In the genomic region with DNA sequence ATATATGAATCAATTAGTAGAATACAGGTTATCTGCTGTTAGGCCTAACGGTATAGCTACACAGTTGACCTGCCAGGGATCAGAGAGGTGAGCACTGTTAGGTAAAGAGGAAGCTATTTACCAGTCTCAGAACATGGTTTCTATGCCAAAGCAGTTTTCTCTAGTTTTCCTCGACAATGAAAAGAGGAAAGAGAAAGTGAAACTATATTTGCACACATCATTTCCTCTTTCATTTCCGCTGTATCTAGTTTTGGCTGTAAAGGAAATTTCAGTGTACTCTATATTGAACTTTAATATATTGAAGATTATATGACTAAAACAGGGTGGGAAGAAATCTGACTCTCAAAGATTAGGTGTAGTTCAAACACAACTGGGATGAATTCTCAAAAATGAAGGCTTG, we compare ENCODE assay signal across 15 mouse cellular contexts.
DNase-seq lines count a peak whose midpoint lies in the region; ATAC-seq and TF ChIP-seq lines count a peak whose summit lies in the region.
"Had no signal": no experiment of that assay in that cellular context is flagged by ENCODE, and none has a peak within 500 bp of the region (broad histone marks: within the 10 kb centered on the region; RNA-seq: fewer than 3 reads in every experiment).

No protein-coding gene starts in this region.

- no peaks in the 10 kb centered on the region for H3K27me3 ChIP-seq in embryonic facial prominence, embryonic 10.5 days (replicated peaks; ENCODE audit: low read depth, poor library complexity, severe bottlenecking)
- H3K27me3 ChIP-seq: embryonic facial prominence, embryonic 13.5 days; forebrain, embryonic 13.5 days had no signal

- DNase-seq in heart, adult 8-10 months (ENCODE audit: low spot score), result peak; percentile 12
- DNase-seq in heart, adult 9 months (ENCODE audit: low spot score in 2 of 2), result no peak
- DNase-seq in A20 (ENCODE audit: low read depth, low spot score), result peak; percentile 49
- no peak for DNase-seq in embryonic facial prominence, embryonic 10.5 days (ENCODE audit: low spot score)
- DNase-seq in cerebellum, postnatal 25 days, result no peak
- no peak for DNase-seq in retina, postnatal 1 day
- DNase-seq: cerebellum, adult 2 months; heart, postnatal 36 days; kidney, adult 18-20 months; midbrain, embryonic 14.5 days had no signal

- 94% methylated on average over 3 of the region's 3 CpGs for WGBS in embryonic facial prominence, embryonic 10.5 days

- H3K4me1 ChIP-seq in bone marrow macrophage, adult 2 months (ENCODE audit: control insufficient read depth, insufficient read depth, low read length), result 0 out of 2 replicates have a peak, but pooled peaks cover 2% of the 10 kb centered on the region
- H3K4me1 ChIP-seq in embryonic facial prominence, embryonic 10.5 days, result no peaks in the 10 kb centered on the region
- H3K4me1 ChIP-seq: embryonic facial prominence, embryonic 13.5 days had no signal

- ATAC-seq in megakaryocyte progenitor cell, adult 5-6 weeks (replicated peaks; ENCODE audit: poor library complexity), result peak; percentile 75
- ATAC-seq: forebrain, embryonic 13.5 days had no signal

- H3K9me3 ChIP-seq in embryonic facial prominence, embryonic 10.5 days, result no peaks in the 10 kb centered on the region
- H3K9me3 ChIP-seq: embryonic facial prominence, embryonic 13.5 days; forebrain, embryonic 13.5 days had no signal

- H3K4me3 ChIP-seq in bone marrow macrophage, adult 2 months (ENCODE audit: insufficient read depth, low read length), result no peak overlapping the region
- H3K4me3 ChIP-seq in embryonic facial prominence, embryonic 10.5 days, result no peak overlapping the region
- H3K4me3 ChIP-seq: embryonic facial prominence, embryonic 13.5 days; forebrain, embryonic 13.5 days had no signal

- peak overlapping the region; percentile 46 for H3K27ac ChIP-seq in bone marrow macrophage, adult 2 months (ENCODE audit: insufficient read depth, low read depth, low read length)
- H3K27ac ChIP-seq in embryonic facial prominence, embryonic 10.5 days (replicated peaks), result no peak overlapping the region
- H3K27ac ChIP-seq: embryonic facial prominence, embryonic 13.5 days; forebrain, embryonic 13.5 days; liver, embryonic 14.5 days had no signal

- peaks cover 2% of the 10 kb centered on the region; the same call in 1 of the 2 replicates for H3K36me3 ChIP-seq in embryonic facial prominence, embryonic 10.5 days (replicated peaks)
- H3K36me3 ChIP-seq: embryonic facial prominence, embryonic 13.5 days had no signal

- TF ChIP-seq POLR2A in bone marrow macrophage, adult 2 months (IDR thresholded peaks at IDR 0.05; ENCODE audit: borderline replicate concordance, low read depth, low read length), result no peak

- no peak for TF ChIP-seq CTCF in bone marrow macrophage, adult 2 months (IDR thresholded peaks at IDR 0.05; ENCODE audit: low read depth, low read length)

Comparison
In these comparisons a context has a peak if more than half of its experiments do, and no peak if none do; other contexts are left out.
1. DNase-seq: peak in heart, adult 8-10 months (single experiment) and A20 (single experiment); none in heart, adult 9 months (0 of 2), embryonic facial prominence, embryonic 10.5 days (single experiment), cerebellum, postnatal 25 days (0 of 2) and retina, postnatal 1 day (single experiment).